Mouse (Mus musculus): ENCODE data around the gene Stxbp1. TPM values are rescaled to one million over a fixed set of nuclear protein-coding genes. Genes with fewer than 3 reads are reported as not detected.
A peak's percentile ranks its signal among the peaks of the same experiment; 100 is the strongest.

Stxbp1 gene
- polyA plus RNA-seq, 1 experiment from 2014 or later, result 19.3 TPM

DNA sequence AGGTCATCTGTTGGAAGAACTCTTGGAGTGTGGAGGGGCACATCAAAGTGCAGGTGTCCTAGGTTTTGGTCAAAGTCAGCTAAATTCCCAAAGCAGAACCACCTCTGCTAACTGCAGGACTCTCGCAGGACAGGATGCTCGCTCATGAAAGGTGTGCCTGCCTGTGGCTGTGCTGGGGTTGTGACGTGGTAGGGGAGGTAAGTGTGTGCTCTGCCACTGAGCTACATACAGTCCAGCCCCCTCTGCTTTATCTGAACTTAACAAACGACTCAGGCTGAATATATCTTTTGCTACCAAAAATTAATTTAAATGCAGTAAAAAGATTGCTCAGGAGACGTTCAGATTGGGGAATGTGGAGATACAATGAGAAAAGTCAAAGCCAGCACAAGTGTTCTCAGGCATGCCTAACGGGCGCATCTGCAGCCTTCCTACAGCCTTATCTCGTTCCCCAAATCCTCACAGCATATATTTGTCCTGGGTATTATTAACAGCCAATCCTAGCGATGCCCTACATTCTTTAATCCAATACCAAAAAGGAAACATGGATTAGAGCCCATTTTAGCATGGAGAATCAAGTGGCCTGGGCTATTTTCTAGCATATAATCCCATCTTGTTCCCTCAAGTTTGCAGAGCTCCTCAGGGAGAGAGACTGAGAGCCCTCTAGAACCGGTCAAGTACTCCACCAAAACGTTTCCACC is 17.9 kb downstream of the Stxbp1 start:
- Histone ChIP-seq H3K4me1 (peaks cover 9% of the 10 kb centered on the region), H3K9ac (no peak overlapping the region), H3K36me3 (no peaks in the 10 kb centered on the region), H3K27ac (no peak overlapping the region), H3K27me3 (no peaks in the 10 kb centered on the region), H3K4me2 (no peak overlapping the region), H3K4me3 (replicated peaks) (no peak overlapping the region), H3K9me3 (replicated peaks) (no peaks in the 10 kb centered on the region)
- 81% methylated on average over 11 of the region's 11 CpGs for WGBS
- no peak for ATAC-seq (replicated peaks; ENCODE audit: low FRiP score)

DNA sequence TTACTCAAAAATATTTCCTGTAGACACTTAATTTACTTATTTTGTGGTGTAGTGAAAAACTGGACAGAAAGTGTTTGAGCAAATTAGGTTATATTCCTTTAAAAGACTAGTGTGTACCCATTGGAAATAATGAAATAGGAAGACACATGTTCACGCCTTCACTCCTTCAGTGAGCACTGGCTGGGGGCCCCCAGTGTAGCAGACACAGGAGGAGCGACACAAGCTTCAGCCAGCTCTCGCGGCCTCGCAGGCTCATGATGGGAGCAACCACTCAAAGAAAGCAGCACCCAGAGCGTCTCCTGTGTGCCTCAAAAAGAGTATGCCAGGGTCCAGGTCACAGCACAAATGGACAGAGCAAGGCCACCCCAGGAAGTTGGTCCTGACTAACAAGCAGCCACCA is 21.2 kb downstream of the Stxbp1 start:
- 89% methylated on average over 6 of the region's 6 CpGs for WGBS
- H3K36me3 ChIP-seq, result no peaks in the 10 kb centered on the region
- H3K27ac ChIP-seq, result no peak overlapping the region
- ATAC-seq (replicated peaks; ENCODE audit: low FRiP score), result no peak
- no peak overlapping the region for H3K4me3 ChIP-seq (replicated peaks)
- H3K4me2 ChIP-seq, result no peak overlapping the region
- peaks cover 23% of the 10 kb centered on the region for H3K4me1 ChIP-seq
- no peak overlapping the region for H3K9ac ChIP-seq
- no peaks in the 10 kb centered on the region for H3K9me3 ChIP-seq (replicated peaks)
- no peaks in the 10 kb centered on the region for H3K27me3 ChIP-seq

DNA sequence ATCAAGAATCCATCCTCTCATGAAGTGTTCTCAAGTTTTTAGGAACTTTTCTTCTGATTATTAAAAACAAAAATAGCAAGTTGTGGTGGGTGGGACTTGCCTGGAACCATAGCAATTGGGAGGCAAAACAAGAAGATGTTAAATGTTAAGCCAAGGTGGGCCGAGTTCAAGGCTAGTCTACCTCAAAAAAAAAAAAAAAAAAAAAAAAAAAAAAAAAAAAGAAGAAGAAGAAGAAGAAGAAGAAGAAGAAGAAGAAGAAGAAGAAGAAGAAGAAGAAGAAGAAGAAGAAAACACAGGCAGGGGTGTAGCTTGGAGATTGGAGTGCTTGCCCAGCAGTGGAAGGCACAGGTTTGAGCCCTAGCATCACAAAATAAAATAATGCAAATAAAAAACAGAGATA is 22.3 kb downstream of the Stxbp1 start:
- no peak overlapping the region for H3K4me2 ChIP-seq
- H3K36me3 ChIP-seq, result no peaks in the 10 kb centered on the region
- peak overlapping the region; percentile 9; the same call in 1 of the 2 replicates for H3K27ac ChIP-seq
- no peak for ATAC-seq (replicated peaks; ENCODE audit: low FRiP score)
- 88% methylated on average over 1 of the region's 1 CpGs for WGBS
- no peaks in the 10 kb centered on the region for H3K9me3 ChIP-seq (replicated peaks)
- H3K9ac ChIP-seq, result no peak overlapping the region
- peaks cover 23% of the 10 kb centered on the region for H3K4me1 ChIP-seq
- no peaks in the 10 kb centered on the region for H3K27me3 ChIP-seq
- H3K4me3 ChIP-seq (replicated peaks), result no peak overlapping the region

DNA sequence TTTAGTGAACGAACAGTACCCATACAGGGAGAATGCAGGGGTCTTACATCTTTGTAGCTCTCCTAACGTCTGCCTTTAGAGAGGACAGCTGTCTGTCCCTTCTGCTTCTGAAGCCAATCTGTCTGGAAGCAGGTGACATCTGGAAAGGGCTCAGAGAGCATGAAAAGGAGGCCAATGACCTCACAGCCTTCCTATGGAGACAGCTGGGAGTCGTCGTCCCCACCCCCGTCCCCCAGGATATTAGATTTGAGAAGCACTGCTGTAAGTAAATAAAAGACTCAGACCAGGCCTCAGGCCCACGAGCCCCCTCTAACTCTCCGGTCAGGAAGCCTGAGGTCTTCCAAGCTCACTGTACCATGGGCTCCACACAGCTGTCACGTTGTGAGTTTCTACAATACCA is 22.9 kb downstream of the Stxbp1 start:
- Histone ChIP-seq H3K4me2 (no peak overlapping the region), H3K9me3 (replicated peaks) (no peaks in the 10 kb centered on the region), H3K4me3 (replicated peaks) (no peak overlapping the region), H3K36me3 (no peaks in the 10 kb centered on the region), H3K27ac (peak overlapping the region; percentile 9; the same call in 1 of the 2 replicates), H3K9ac (no peak overlapping the region), H3K27me3 (no peaks in the 10 kb centered on the region), H3K4me1 (peaks cover 23% of the 10 kb centered on the region)
- ATAC-seq (replicated peaks; ENCODE audit: low FRiP score), result no peak
- 33% methylated on average over 8 of the region's 8 CpGs for WGBS

DNA sequence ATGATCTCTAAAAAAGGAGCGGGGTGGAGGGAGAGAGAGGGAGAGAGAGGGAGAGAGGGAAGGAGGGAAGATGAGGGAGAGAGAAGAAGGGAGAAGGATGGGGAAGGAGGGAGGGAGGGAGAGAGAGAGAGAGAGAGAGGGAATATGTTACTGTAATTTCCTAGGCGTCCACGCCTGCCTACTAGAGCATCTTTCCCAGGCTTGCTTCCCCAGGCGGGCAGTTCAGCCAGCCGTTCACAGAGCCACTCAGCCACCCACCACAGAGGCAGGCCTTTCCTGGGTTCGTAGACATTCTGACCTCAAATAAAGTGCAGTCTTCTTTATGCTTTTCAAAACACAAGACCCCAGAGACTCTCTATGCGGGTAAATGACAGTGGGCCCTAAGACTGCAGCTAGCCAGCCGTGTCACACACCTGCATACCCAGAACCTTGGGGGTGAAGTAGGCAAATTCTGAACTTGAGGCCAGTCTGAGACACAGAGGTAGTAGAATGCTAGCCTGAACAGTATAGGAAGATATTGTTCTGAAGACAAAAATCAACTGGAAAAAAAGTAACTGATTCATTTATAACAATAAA is 23.4 kb downstream of the Stxbp1 start:
- WGBS, result 39% methylated on average over 8 of the region's 8 CpGs
- no peaks in the 10 kb centered on the region for H3K36me3 ChIP-seq
- no peak overlapping the region for H3K4me2 ChIP-seq

DNA sequence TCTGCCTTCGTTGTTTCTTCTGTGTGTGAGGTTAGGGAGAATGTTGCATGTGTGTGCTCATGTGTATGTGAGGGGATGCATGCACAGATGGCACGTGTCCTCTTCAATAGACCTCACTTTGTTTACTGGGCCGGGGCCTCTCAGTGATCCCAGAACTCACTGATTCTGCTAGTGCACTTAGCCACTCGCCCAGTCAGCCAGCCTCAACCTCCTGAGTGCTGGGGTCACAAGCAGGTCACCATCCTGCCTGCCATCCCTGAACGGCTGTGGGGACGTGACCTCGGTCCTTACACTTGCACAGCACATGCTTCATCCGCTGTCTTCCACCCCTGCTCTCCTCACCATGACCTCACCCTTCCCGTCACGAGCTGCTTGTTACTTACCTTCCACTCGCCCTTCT is 23.9 kb downstream of the Stxbp1 start:
- Histone ChIP-seq H3K9me3 (replicated peaks) (no peaks in the 10 kb centered on the region), H3K9ac (no peak overlapping the region), H3K27ac (no peak overlapping the region), H3K4me1 (peaks cover 23% of the 10 kb centered on the region), H3K4me2 (no peak overlapping the region), H3K36me3 (no peaks in the 10 kb centered on the region), H3K4me3 (replicated peaks) (no peak overlapping the region), H3K27me3 (no peaks in the 10 kb centered on the region)
- no peak for ATAC-seq (replicated peaks; ENCODE audit: low FRiP score)
- 29% methylated on average over 11 of the region's 11 CpGs for WGBS

More for the DNA sequence above, 23.4 kb downstream of the Stxbp1 start:
- Histone ChIP-seq H3K9ac (no peak overlapping the region), H3K4me1 (peaks cover 23% of the 10 kb centered on the region), H3K4me3 (replicated peaks) (no peak overlapping the region), H3K9me3 (replicated peaks) (no peaks in the 10 kb centered on the region), H3K27me3 (no peaks in the 10 kb centered on the region), H3K27ac (0 out of 2 replicates have a peak overlapping the region, but pooled peaks have one; percentile 9)
- ATAC-seq (replicated peaks; ENCODE audit: low FRiP score), result no peak

GRCm38 (mm10) chr2:32822643-32823042 is 24.4 kb downstream of the Stxbp1 start:
- WGBS, result 68% methylated on average over 6 of the region's 6 CpGs
- ATAC-seq (replicated peaks; ENCODE audit: low FRiP score), result no peak
- no peak overlapping the region for H3K9ac ChIP-seq

GRCm38 (mm10) chr2:32821041-32821802 is 25.8 kb downstream of the Stxbp1 start:
- Histone ChIP-seq H3K27me3 (no peaks in the 10 kb centered on the region), H3K9ac (no peak overlapping the region), H3K27ac (no peak overlapping the region), H3K4me2 (no peak overlapping the region), H3K4me3 (replicated peaks) (no peak overlapping the region), H3K36me3 (no peaks in the 10 kb centered on the region), H3K9me3 (replicated peaks) (no peaks in the 10 kb centered on the region), H3K4me1 (peaks cover 23% of the 10 kb centered on the region)
- no peak for ATAC-seq (replicated peaks; ENCODE audit: low FRiP score)
- WGBS, result 72% methylated on average over 11 of the region's 11 CpGs

More at GRCm38 (mm10) chr2:32822643-32823042, 24.4 kb downstream of the Stxbp1 start:
- H3K4me3 ChIP-seq (replicated peaks), result no peak overlapping the region
- no peaks in the 10 kb centered on the region for H3K27me3 ChIP-seq
- no peak overlapping the region for H3K27ac ChIP-seq
- H3K4me2 ChIP-seq, result no peak overlapping the region
- H3K4me1 ChIP-seq, result peaks cover 23% of the 10 kb centered on the region
- no peaks in the 10 kb centered on the region for H3K36me3 ChIP-seq
- no peaks in the 10 kb centered on the region for H3K9me3 ChIP-seq (replicated peaks)

GRCm38 (mm10) chr2:32818208-32818607 is 28.8 kb downstream of the Stxbp1 start:
- no peak overlapping the region for H3K4me2 ChIP-seq
- ATAC-seq (replicated peaks; ENCODE audit: low FRiP score), result no peak

GRCm38 (mm10) chr2:32817589-32817988 is 29.5 kb downstream of the Stxbp1 start:
- Histone ChIP-seq H3K9me3 (replicated peaks) (no peaks in the 10 kb centered on the region), H3K27me3 (no peaks in the 10 kb centered on the region), H3K4me1 (peaks cover 3% of the 10 kb centered on the region), H3K9ac (no peak overlapping the region), H3K27ac (no peak overlapping the region), H3K4me2 (no peak overlapping the region), H3K4me3 (replicated peaks) (no peak overlapping the region), H3K36me3 (peaks cover 11% of the 10 kb centered on the region; the same call in 1 of the 2 replicates)
- ATAC-seq (replicated peaks; ENCODE audit: low FRiP score), result no peak
- 75% methylated on average over 7 of the region's 7 CpGs for WGBS

More at GRCm38 (mm10) chr2:32818208-32818607, 28.8 kb downstream of the Stxbp1 start:
- no peaks in the 10 kb centered on the region for H3K27me3 ChIP-seq
- no peaks in the 10 kb centered on the region for H3K9me3 ChIP-seq (replicated peaks)
- H3K36me3 ChIP-seq, result peaks cover 11% of the 10 kb centered on the region; the same call in 1 of the 2 replicates
- H3K4me3 ChIP-seq (replicated peaks), result no peak overlapping the region
- WGBS, result 96% methylated on average over 5 of the region's 5 CpGs
- peaks cover 9% of the 10 kb centered on the region for H3K4me1 ChIP-seq
- H3K9ac ChIP-seq, result no peak overlapping the region
- no peak overlapping the region for H3K27ac ChIP-seq

DNA sequence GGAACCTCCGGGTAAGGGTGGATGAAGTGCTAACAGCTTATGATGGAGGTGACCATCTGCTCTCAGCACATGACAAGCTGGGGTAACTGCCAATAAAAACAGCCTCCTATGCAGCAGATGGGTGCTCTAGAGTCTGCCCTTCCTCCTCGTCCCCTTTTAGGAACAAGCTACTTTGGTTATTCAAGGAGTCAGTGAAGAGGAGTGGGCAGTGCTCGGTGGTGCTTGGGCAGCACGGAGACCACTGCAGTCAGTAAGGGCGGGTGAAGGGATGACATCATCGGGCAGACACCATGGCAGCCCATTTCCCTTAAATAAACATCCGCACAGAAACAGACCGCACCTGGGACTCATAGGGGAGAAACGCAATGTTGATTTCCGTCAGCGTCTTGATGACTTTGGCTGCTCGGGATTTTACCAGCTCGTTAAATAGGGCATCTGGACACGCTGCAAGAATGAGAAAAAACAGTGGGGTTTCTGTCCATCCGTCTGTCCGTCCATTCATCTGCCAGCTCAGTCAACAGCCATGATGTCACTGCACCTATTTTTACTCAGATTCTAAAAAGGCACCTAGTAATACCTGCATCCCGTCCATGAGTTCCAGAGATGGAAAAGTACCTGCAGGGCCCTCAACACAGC is 30.0 kb downstream of the Stxbp1 start:
- H3K9me3 ChIP-seq (replicated peaks), result no peaks in the 10 kb centered on the region
- WGBS, result 60% methylated on average over 17 of the region's 17 CpGs
- H3K4me3 ChIP-seq (replicated peaks), result no peak overlapping the region
- no peak for ATAC-seq (replicated peaks; ENCODE audit: low FRiP score)
- peaks cover 11% of the 10 kb centered on the region; the same call in 1 of the 2 replicates for H3K36me3 ChIP-seq
- no peak overlapping the region for H3K27ac ChIP-seq
- no peaks in the 10 kb centered on the region for H3K27me3 ChIP-seq
- no peaks in the 10 kb centered on the region; the same call in 1 of the 2 replicates for H3K4me1 ChIP-seq
- H3K9ac ChIP-seq, result no peak overlapping the region
- no peak overlapping the region for H3K4me2 ChIP-seq
